Mouse (Mus musculus): ENCODE results near the gene Sox2.

Gene Sox2

GRCm38 (mm10) chr3:34649726-34650620 is at the start of gene Sox2:
Sox2 (plus strand) TSS chr3:34650405.
- DNase-seq = peak; percentile 74

DNA sequence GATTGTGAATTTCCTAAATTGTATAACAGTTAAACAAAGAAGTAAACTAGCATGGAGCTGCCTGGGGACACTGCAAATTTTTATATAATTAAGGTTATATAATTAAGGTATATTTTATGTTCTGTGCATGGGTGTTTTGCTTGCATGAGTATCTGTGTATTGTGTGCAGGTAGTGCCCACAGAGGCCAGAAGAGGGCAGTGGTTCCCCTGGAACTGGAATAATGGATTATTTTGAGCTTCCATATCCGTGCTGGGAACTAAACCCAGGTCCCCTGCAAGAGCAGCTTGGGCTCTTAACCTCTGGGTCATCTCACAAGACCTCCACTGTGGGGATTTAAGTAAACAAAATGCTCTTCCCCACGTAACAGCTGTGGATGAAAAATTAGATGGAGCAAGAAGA is 49.1 kb upstream of the Sox2 start:
- no peak for DNase-seq

GRCm38 (mm10) chr3:34614107-34614506 is 36.1 kb upstream of the Sox2 start:
- DNase-seq = no peak

DNA sequence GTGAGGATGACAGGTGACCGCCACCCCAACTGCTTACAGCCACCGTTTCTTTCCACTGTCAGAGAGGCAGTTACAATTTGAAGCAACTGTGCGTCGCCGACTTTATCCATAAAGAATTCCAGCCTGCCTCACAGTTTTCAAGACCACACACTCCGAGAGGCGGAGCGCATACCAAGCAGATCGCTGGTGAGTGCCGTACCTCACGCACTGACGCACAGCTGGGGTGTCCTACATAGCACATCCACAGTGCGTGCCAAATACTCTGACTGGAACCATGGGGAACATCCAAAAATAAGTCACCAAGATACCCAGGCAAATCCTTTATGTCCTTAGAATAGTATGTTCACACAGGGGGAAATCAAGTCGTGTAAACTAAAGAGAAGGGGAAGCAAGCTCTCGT is 34.7 kb upstream of the Sox2 start:
- no peak for DNase-seq

DNA sequence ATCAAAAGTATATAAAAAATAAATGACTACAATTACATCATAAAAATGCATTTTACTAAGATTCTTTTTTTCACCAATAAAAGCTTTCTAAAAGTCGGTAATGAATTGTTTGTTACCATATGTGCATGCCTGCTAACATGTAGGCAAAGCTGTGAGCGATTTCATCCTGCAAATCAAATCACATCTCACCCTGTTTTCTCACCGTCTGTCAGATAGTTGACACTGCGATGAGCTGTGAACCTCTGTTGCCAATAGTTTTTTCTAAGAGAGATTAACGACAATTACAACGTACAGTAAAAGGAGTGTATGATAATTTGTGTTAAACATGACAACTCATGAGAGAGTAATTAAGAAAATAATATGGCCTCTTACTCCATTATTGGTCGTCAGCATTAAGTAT is 31.3 kb upstream of the Sox2 start:
- DNase-seq = no peak

- no peak for DNase-seq
These were observed 30.1 kb upstream of the Sox2 start for GRCm38 (mm10) chr3:34620121-34620520.

- no peak for DNase-seq
These were observed 25.4 kb upstream of the Sox2 start for GRCm38 (mm10) chr3:34624721-34625270.

DNA sequence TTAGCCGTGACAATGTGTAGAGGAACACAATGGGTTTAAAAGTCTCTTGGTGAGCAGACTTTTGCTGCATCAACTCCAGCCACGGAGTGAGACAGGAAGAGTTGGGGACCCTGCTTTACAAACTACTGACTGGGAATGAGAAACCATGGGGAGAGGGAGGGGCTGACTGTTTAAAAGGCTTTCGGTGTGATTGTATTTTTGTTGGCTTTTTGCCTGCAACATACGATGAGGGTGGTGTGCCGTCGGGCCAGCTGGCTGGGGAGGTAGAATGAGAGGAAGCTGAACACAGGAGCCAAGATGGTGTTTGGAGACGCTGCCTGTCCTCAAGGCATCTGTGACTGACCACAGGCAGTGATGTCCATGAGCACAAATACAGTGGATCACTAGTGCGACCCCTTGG is 23.7 kb upstream of the Sox2 start:
- no peak for DNase-seq

DNA sequence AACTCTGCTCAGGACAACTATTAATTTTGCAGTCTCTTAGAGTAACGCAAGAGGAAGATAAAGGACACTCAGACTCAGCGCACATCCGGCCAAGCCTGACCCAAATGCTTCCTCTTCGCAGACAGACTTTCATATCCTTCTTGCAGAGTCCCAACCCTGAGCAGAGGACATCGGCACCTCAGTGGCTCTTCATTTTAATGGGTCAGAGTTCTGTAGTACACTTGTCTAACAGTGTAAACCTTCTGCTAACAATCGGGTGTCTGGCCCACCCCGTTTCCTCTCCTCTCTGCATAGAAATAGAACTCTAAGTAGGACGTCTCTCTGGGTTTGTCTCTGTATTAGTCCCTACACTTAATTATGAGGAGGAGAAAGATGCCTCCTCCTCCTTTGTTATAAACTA is 20.2 kb upstream of the Sox2 start:
- no peak for DNase-seq

GRCm38 (mm10) chr3:34630736-34631135 is 19.5 kb upstream of the Sox2 start:
- no peak for DNase-seq

DNA sequence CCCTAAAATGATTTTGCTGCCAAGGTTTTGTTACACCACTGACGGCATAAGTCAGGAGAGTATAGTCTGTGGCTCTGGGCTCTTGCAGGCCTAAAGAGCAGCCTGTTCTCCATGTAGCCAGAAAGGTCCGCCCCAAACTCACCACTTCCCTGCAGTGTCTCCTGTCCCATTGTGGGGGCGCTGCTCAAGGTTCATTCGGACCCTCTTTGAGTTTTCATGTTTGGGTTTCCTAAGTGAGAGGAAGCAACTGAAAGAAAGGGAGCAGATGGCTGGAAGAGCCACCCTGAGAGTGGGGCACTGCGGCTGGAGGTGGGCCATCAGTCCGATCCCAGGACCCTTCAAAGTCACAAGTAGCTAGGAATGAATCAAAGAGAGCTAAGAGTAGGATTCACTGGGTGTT is 13.2 kb upstream of the Sox2 start:
- no peak for DNase-seq

DNA sequence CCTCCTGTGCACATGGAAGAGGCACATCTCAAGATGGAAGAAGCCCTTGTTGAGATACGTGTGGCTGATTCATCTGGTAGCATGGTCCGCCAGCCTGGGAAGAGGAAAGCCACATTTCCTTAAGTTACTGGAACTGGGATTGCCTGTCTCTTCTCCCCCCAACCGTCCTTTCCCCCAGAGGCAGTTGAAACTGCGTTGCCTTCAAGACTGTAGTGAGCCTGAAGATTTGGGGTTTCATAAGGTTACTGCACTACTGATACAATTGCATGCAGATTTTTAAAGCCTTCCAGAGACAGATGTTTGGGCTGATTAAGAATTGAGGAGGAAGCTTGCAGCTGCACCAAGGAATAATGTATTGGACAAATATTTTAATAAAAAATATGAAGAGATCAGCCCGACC is 12.7 kb upstream of the Sox2 start:
- DNase-seq = no peak

DNA sequence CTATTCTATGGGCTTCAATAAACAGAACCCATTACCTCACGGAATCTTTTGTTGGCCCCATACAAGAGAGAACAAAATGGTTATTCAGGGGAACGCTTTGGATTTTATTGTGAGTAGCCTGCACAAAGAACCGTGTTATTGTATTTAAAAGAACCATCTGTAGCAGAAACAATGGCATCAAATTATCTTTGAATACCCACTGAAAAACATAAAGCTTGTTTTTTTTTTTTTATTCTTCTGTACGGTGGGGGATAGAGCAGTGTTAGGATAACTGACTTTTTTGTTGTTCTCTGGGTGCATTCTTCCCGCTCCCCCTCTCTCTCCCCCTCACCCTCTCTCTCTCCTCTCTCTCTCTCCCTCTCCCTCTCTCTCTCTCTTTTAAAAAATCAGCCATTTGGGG is 12.3 kb upstream of the Sox2 start:
- DNase-seq = no peak

DNA sequence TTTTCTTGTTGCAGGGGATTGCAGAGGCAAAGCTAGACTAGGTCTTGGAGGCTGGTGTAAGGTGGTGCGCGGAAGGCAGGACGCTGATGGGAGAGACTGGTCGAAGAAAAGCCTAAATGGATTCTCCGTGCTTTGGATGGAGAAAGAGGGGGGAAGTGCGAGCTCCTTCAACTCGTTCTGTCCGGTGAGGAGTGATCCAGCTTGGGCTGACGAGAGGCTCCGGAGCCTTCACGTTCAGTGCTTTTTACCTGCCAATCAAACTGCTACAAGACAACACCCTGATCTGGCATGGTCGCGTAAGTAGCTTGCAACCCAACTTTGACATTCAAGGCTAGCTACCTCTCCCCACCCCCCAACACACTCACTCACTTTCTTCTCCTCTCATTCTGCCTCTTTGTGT is 11.9 kb upstream of the Sox2 start:
- DNase-seq = no peak

GRCm38 (mm10) chr3:34639031-34639872 is 11.0 kb upstream of the Sox2 start:
- no peak for DNase-seq

DNA sequence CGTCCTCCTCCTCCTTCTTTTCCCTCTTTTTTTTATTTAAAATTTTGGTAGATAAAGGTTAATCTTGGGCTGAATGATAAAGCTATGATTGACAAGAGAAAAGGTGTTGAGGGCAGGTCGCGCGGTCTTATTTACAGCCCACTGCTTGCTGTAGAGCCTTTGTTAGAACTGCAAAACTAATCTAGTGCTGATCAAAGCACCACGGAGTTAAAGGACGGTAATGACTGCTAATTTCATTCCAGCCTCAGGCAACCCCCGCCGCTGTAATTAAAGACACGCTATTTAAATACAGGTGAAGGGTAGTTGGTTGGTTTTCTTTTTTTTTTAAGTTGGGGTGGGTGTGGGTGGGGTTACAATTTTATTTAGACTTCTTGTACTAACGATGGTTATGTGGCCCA is 10.3 kb upstream of the Sox2 start:
- DNase-seq = no peak

- DNase-seq = no peak
These were observed 9.9 kb upstream of the Sox2 start for GRCm38 (mm10) chr3:34640276-34640675.

DNA sequence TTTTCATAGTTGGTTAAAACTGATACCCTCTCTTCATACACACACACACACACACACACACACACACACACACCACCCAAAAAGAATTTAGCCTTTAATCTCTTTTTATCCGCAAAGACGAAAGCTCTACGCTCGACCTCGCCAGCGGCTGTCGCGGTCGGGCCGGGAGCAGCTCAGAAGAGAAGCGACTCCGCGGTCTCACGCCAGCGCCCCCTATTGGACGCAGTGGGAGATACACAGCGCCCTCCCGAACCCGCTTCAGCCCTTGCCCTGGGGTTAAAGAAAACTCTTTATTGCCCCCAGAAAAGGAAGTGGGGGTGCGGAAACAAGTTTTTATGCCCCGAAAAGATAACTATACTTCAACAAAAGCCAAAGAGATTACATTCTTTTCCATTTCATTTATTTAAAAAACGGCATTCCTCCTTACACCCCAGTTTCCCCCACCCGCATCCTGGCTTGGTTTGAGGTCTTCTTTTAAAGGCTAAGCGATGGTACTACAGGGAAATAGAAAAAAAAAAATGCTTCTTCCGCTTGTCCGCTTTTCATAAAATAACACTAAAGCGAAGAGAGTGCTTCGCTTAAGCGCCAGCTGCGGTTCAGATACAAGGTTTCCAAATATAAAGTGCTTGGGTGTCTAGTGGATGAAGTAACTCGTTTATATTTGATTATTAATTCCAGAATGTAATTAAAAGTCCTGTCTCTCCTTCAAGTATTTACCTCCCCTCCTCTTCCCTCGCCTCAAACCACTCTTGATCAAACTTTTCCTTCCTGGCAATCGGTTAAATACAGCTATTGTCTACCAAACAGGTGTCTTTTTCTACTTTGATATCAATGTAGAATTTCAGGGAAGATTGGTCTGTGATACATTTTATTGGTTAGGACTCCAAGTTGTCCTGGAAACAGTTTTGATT is 9.3 kb upstream of the Sox2 start:
- DNase-seq = peak; percentile 76

DNA sequence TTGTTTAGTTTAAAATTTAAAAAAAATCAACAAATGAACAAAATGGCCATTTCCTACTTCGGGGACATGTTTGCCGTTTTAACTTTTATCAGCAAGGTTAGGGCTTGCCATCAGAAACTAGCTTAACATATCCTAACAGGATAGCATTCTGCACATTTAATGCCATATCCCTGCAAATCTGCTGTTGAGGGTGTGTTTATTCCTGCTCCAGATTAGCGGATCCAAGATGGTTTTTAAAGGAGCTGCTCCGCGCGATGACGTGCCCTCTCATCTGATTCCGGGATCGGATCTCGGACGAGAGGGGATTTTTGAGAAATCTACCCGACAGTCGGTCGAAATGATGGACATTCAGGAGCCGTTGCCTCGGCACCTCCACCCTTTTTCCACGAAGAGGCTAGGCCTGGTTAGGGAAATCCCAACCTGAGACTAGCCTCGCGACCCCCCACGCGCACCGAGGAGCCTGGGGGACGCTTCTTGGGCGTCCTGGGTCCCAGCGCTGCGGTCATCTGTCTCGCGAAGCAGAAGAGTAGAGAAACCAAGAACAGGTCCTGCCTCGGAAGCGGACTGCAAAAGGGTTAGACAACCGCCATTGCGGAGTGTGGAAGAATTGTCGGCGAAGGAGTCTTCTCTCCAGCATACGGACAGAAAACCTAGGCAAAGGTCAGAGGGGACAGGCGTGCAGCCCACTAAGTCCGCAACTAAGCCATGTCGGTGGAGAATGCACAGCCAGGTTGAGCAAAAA is 8.3 kb upstream of the Sox2 start:
- DNase-seq = no peak

DNA sequence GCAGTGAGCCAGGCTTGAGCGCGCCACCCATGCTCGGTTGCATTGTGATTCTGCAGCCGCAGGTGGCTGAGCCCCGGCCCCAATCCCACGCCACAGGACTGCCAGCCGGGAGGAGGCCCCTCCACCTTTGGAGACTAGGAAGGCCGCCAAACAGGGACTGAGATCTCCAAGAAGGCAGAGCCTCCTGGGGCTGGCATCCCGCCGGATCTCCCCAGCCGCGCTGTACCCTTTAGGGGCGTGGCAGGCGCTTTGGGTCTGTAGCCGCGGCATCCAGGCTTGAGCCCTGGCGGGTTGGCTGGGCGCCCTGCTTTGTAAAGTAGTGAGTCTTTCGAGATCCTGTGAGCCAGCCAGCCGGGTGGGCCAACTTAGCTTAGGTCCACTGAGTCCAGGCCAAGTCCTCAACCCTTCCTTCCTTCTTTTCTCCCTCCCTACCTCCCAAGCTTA is 7.7 kb upstream of the Sox2 start:
- peak; percentile 80 for DNase-seq

DNA sequence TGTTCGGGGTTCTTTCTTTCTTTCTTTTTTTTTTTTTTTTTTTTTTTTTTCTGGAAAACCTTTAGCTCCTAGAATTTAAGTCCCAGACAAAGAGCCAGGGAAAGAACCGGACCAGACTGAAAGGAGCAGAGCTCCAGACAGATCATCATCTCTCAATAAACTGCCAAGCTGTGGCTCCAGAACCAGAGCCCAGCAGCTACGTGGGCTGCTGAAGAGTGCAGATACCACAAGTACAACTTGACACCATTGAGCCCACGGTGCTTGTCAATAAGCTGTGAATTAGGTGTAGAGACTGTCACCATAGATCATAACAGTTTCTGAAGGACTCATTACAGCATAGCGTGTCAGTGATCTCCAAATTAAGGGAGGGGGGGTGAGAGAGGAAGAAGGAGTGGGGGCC is 7.1 kb upstream of the Sox2 start:
- no peak for DNase-seq

Data from right cerebral cortex, postnatal 14 days (tissue).